Mouse (Mus musculus) heart, adult 2 months (tissue): ENCODE measurements at regions not wholly inside any gene's neighbourhood (a gene's known extent, or its start where the extent isn't known, plus 50 kb on each side); places are given as distances from the start of the nearest gene placed in this dataset.

Experiments
- CTCF ChIP-seq: fragments of 200-600 bp; IDR thresholded peaks from 2 replicates; pipeline ENCODE4 v1.8.1; 2022; ENCODE audit warnings: antibody characterized with exemption, mild to moderate bottlenecking, moderate library complexity
- POLR2A ChIP-seq: fragments of 200-500 bp; IDR thresholded peaks from 2 replicates; pipeline ENCODE4 v1.6.1; 2011; ENCODE audit warnings: mild to moderate bottlenecking, low read depth, low read length, control low read depth; ENCODE audit not compliant: insufficient read depth

DNA sequence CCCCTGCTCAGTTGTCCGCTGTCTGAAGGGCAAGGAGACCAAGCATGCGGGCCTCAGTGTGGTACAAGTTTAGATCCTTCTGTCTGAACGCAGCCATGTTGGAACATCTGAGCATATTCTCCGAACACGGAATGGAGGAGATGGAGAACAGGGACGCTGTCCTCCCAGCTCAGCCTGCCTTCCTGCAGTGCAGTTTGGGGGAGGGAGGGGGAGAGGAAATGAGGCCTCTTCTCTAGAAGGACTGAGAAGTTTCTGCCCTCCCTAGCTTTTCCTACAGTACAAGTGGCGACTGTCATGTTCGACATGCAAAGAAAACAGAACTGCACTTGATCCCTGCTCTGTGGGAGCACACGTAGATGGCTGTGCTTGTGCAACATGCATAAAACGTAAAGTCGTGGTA lies 109.6 kb upstream of the Smim15 start:
- TF ChIP-seq POLR2A, result no peak
- TF ChIP-seq CTCF, result no peak
